Mouse (Mus musculus) kidney, embryonic 14.5 days (tissue): Measurements from ENCODE around the gene Lmbr1l. TPM values are rescaled to one million over a fixed set of nuclear protein-coding genes. Genes with fewer than 3 reads are reported as not detected.
A peak's percentile ranks its signal among the peaks of the same experiment; 100 is the strongest.

Experiments
- ATAC-seq: fragments of 200-750 bp; cut with Nextera tagmentation; 2 replicates; pipeline ENCODE4 v1.8.0; 2017; ENCODE audit warnings: moderate number of reproducible peaks, mild to moderate bottlenecking, moderate TSS enrichment, moderate library complexity; ENCODE audit not compliant: low FRiP score, low TSS enrichment
- H3K27ac ChIP-seq: fragments of 300-500 bp; sonication (generic); 2 replicates; pipeline ENCODE4 v1.5.1; 2014; ENCODE audit warnings: low read depth, mild to moderate bottlenecking, low read length, moderate library complexity, mixed read lengths
- H3K27me3 ChIP-seq: fragments of 300-500 bp; sonication (generic); 2 replicates; pipeline ENCODE4 v1.6.1; 2014; ENCODE audit warnings: mild to moderate bottlenecking, low read length; ENCODE audit not compliant: control insufficient read depth, insufficient read depth
- H3K36me3 ChIP-seq: fragments of 300-500 bp; sonication (generic); 2 replicates; pipeline ENCODE4 v1.6.1; 2014; ENCODE audit warnings: low read length, mixed read lengths; ENCODE audit not compliant: control insufficient read depth, insufficient read depth
- H3K4me1 ChIP-seq: fragments of 300-500 bp; sonication (generic); 2 replicates; pipeline ENCODE4 v1.6.1; 2014; ENCODE audit warnings: low read length, mixed read lengths; ENCODE audit not compliant: control insufficient read depth, insufficient read depth
- H3K4me2 ChIP-seq: fragments of 300-500 bp; sonication (generic); replicated peaks from 2 replicates; pipeline ENCODE4 v1.6.1; 2014; ENCODE audit warnings: low read depth, mild to moderate bottlenecking, low read length
- H3K4me3 ChIP-seq: fragments of 300-500 bp; sonication (generic); 2 replicates; pipeline ENCODE4 v1.5.1; 2014; ENCODE audit warnings: mild to moderate bottlenecking, low read length
- H3K9ac ChIP-seq: fragments of 300-500 bp; sonication (generic); 2 replicates; pipeline ENCODE4 v1.6.1; 2014; ENCODE audit warnings: low read depth, mild to moderate bottlenecking, low read length, moderate library complexity
- H3K9me3 ChIP-seq: fragments of 300-500 bp; sonication (generic); 2 replicates; pipeline ENCODE4 v1.6.1; 2016; ENCODE audit warnings: low read length; ENCODE audit not compliant: control insufficient read depth
- WGBS: fragments of 180-500 bp; shearing (Covaris S2); extraction: QIAGEN DNeasy Blood & Tissue Kit; methylation state at CpG from one replicate; pipeline ENCODE4 v1.1.7; 2014; 5-methylcytosine and 5-hydroxymethylcytosine counted together
- polyA plus RNA-seq: library from polyadenylated mRNA; unstranded; fragments of >200 nt; fragmentation: Nextera tagmentation; extraction: Ambion mirVana; gene quantifications from 2 replicates; pipeline ENCODE4 v1.2.1, GENCODE M21; 2014

Gene Lmbr1l
- polyA plus RNA-seq, 1 experiment from 2014 or later = 5.5 TPM

GRCm38 (mm10) chr15:98868346-98869063 lies 49.5 kb downstream of the Lmbr1l start:
- H3K9ac ChIP-seq = peak overlapping the region; percentile 98; the same call in 1 of the 2 replicates
- peak overlapping the region; percentile 30; the same call in 1 of the 2 replicates for H3K27ac ChIP-seq
- H3K4me3 ChIP-seq = peak overlapping the region; percentile 70
- no peaks in the 10 kb centered on the region for H3K9me3 ChIP-seq
- no peaks in the 10 kb centered on the region for H3K27me3 ChIP-seq
- WGBS = 33% methylated on average over 11 of the region's 11 CpGs
- H3K36me3 ChIP-seq = peaks cover 38% of the 10 kb centered on the region
- no peak for ATAC-seq
- H3K4me2 ChIP-seq = peak overlapping the region; percentile 92
- H3K4me1 ChIP-seq = peaks cover 26% of the 10 kb centered on the region

GRCm38 (mm10) chr15:98867321-98867720 lies 50.7 kb downstream of the Lmbr1l start:
- Histone ChIP-seq H3K36me3 (peaks cover 49% of the 10 kb centered on the region), H3K4me1 (peaks cover 26% of the 10 kb centered on the region), H3K4me2 (peak overlapping the region; percentile 92; the same call in 1 of the 2 replicates), H3K27me3 (no peaks in the 10 kb centered on the region), H3K9ac (no peak overlapping the region; the same call in 1 of the 2 replicates), H3K4me3 (no peak overlapping the region), H3K27ac (no peak overlapping the region), H3K9me3 (no peaks in the 10 kb centered on the region)
- ATAC-seq = no peak
- WGBS = 73% methylated on average over 6 of the region's 6 CpGs

- H3K36me3 ChIP-seq = peaks cover 58% of the 10 kb centered on the region
- no peaks in the 10 kb centered on the region for H3K27me3 ChIP-seq
- 95% methylated on average over 5 of the region's 5 CpGs for WGBS
Observed at GRCm38 (mm10) chr15:98866501-98866900, 51.5 kb downstream of the Lmbr1l start.

GRCm38 (mm10) chr15:98865771-98866170 lies 52.3 kb downstream of the Lmbr1l start:
- no peak overlapping the region for H3K4me2 ChIP-seq
- H3K36me3 ChIP-seq = peaks cover 65% of the 10 kb centered on the region
- no peak for ATAC-seq
- peaks cover 26% of the 10 kb centered on the region for H3K4me1 ChIP-seq
- H3K27ac ChIP-seq = no peak overlapping the region
- no peaks in the 10 kb centered on the region for H3K27me3 ChIP-seq
- H3K9me3 ChIP-seq = no peaks in the 10 kb centered on the region
- H3K4me3 ChIP-seq = no peak overlapping the region
- H3K9ac ChIP-seq = no peak overlapping the region
- 95% methylated on average over 8 of the region's 8 CpGs for WGBS

More at GRCm38 (mm10) chr15:98866501-98866900, 51.5 kb downstream of the Lmbr1l start:
- Histone ChIP-seq H3K4me1 (peaks cover 26% of the 10 kb centered on the region), H3K4me2 (no peak overlapping the region), H3K27ac (no peak overlapping the region), H3K9ac (no peak overlapping the region), H3K9me3 (no peaks in the 10 kb centered on the region), H3K4me3 (no peak overlapping the region)
- no peak for ATAC-seq

DNA sequence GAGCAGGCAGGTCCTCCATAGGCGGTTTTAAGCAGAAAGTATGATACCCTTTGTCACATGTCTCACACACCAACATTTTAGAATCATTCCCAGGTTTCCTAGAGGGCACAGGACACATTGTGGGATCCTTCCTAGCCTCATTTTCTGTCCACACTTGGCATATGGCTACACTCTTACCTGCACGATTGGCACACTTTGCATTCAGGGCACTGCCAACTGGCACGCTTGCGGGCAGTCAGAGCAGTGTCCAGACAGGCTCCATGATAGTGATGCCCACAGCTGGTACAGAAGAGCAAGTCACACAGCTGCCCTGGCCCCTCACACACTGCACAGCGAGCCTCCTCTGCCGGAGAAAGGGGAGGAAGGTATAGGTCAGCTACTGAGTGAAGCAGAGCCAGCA lies 53.1 kb downstream of the Lmbr1l start:
- no peak overlapping the region for H3K27ac ChIP-seq
- H3K9me3 ChIP-seq = no peaks in the 10 kb centered on the region
- no peak overlapping the region for H3K4me3 ChIP-seq
- no peaks in the 10 kb centered on the region for H3K27me3 ChIP-seq
- WGBS = 94% methylated on average over 6 of the region's 6 CpGs
- ATAC-seq = no peak
- no peak overlapping the region for H3K4me2 ChIP-seq
- peaks cover 26% of the 10 kb centered on the region for H3K4me1 ChIP-seq
- H3K36me3 ChIP-seq = peaks cover 73% of the 10 kb centered on the region
- no peak overlapping the region for H3K9ac ChIP-seq

- no peak overlapping the region for H3K27ac ChIP-seq
- no peaks in the 10 kb centered on the region for H3K27me3 ChIP-seq
- H3K9ac ChIP-seq = no peak overlapping the region
- WGBS = 89% methylated on average over 12 of the region's 12 CpGs
- H3K9me3 ChIP-seq = no peaks in the 10 kb centered on the region
- no peak overlapping the region for H3K4me3 ChIP-seq
- H3K4me1 ChIP-seq = peaks cover 11% of the 10 kb centered on the region
- peaks cover 87% of the 10 kb centered on the region for H3K36me3 ChIP-seq
- H3K4me2 ChIP-seq = no peak overlapping the region
- no peak for ATAC-seq
Observed at GRCm38 (mm10) chr15:98863451-98863958, 54.5 kb downstream of the Lmbr1l start.

- no peak for ATAC-seq
- 84% methylated on average over 21 of the region's 21 CpGs for WGBS
- H3K4me2 ChIP-seq = no peak overlapping the region
- no peak overlapping the region for H3K27ac ChIP-seq
- H3K36me3 ChIP-seq = peaks cover 100% of the 10 kb centered on the region
- H3K4me1 ChIP-seq = no peaks in the 10 kb centered on the region
- no peaks in the 10 kb centered on the region for H3K9me3 ChIP-seq
- H3K27me3 ChIP-seq = no peaks in the 10 kb centered on the region
- no peak overlapping the region for H3K4me3 ChIP-seq
- no peak overlapping the region for H3K9ac ChIP-seq
Observed at GRCm38 (mm10) chr15:98861701-98862410, 56.2 kb downstream of the Lmbr1l start.

DNA sequence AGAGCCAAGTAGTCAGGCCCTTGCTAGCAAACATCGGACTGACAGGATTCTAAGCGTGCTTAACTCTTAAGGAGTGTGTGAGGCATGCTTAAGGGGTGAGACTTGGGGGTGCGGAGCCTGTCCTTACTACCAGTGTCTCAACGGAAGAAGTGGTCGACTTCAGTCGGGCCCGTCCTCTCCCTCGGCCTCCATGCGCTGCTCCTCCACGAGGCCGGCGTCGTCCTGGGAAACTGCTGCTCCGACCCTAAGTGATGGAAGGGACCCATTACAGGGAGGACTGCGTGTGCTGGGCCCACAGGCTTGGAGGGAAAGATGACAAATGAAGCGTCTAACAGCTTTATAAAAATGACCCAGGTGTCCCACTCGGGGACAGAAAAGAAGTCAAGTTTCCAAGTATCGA lies 57.1 kb downstream of the Lmbr1l start:
- no peak overlapping the region for H3K4me3 ChIP-seq
- no peak for ATAC-seq
- H3K4me2 ChIP-seq = no peak overlapping the region
- no peaks in the 10 kb centered on the region for H3K4me1 ChIP-seq
- H3K9ac ChIP-seq = no peak overlapping the region
- WGBS = 95% methylated on average over 18 of the region's 18 CpGs
- H3K9me3 ChIP-seq = no peaks in the 10 kb centered on the region
- no peak overlapping the region for H3K27ac ChIP-seq
- no peaks in the 10 kb centered on the region for H3K27me3 ChIP-seq
- peaks cover 100% of the 10 kb centered on the region for H3K36me3 ChIP-seq
